Mouse (Mus musculus) megakaryocyte, embryonic 14.5 days (primary cell): ENCODE measurements around the gene Exosc2.

Experiments used
- FLI1 ChIP-seq: IDR thresholded peaks from 2 replicates; pipeline ENCODE4 v1.6.1; 2012; ENCODE audit warnings: low read length, inconsistent platforms, mixed read lengths
- GATA1 ChIP-seq: IDR thresholded peaks from 3 replicates; pipeline ENCODE4 v1.6.1; 2012; ENCODE audit warnings: mixed read lengths, low read length, inconsistent platforms, borderline replicate concordance

DNA sequence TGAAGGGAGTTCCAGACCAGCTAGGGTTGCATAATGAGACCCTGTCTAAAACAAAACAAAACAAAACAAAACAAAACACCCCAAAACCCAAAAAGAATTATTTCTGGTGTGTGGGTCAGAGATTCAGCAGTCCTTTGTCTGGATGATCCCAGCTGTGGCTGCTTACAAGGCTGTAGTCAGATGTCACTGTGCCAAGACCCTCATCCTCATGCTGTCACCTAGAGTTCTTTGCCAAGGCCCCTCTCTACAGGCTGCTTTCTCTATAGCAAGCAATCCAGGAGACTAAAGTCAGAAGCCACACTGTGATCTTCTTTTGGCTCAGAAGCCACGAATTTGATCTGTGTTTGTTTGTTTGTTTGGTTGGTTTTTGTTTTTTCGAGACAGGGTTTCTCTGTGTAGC is 42.2 kb downstream of the Exosc2 start:
- TF ChIP-seq GATA1 (no peak), FLI1 (no peak)
